Comparison of ENCODE assay signal across 13 mouse cellular contexts in the genomic region with DNA sequence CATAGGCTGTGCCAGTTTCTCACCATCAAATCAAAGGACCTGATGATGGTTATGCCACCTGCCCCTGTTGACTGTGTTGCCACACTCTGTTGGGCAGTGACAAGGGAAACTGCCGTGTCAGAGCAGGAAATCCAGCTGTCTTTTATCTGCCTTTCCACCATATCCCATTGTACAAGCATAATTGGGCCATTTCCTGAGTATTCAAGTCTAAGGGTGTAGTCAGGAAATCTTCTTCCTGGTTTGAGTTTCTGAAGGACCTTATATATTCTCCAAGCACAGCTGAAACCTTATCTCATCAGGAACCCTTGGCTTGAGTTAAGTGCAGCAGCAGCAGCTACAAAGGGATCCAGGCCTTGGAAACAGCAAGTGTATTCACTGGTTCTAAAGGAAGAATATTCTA.
DNase-seq lines count a peak whose midpoint lies in the region; ATAC-seq and TF ChIP-seq lines count a peak whose summit lies in the region.
"Had no signal": no experiment of that assay in that cellular context is flagged by ENCODE, and none has a peak within 500 bp of the region (broad histone marks: within the 10 kb centered on the region; RNA-seq: fewer than 3 reads in every experiment).

No protein-coding gene starts in this region.

- no peaks in the 10 kb centered on the region; the same call in 1 of the 2 replicates for H3K27me3 ChIP-seq in kidney, adult 2 months (replicated peaks; ENCODE audit: control insufficient read depth, insufficient read depth, low read length)
- no peaks in the 10 kb centered on the region for H3K27me3 ChIP-seq in kidney, embryonic 15.5 days
- H3K27me3 ChIP-seq in heart, embryonic 13.5 days (replicated peaks), result no peaks in the 10 kb centered on the region
- H3K27me3 ChIP-seq in hindbrain, embryonic 10.5 days (ENCODE audit: insufficient read depth, poor library complexity, severe bottlenecking), result no peaks in the 10 kb centered on the region
- no peaks in the 10 kb centered on the region for H3K27me3 ChIP-seq in hindbrain, embryonic 13.5 days
- H3K27me3 ChIP-seq: CH12.LX had no signal

- no peak overlapping the region for H3K9ac ChIP-seq in kidney, embryonic 15.5 days
- no peak overlapping the region for H3K9ac ChIP-seq in heart, embryonic 13.5 days
- no peak overlapping the region for H3K9ac ChIP-seq in hindbrain, embryonic 13.5 days

- no peak overlapping the region for H3K27ac ChIP-seq in kidney, adult 2 months (ENCODE audit: insufficient read depth, low read depth, low read length)
- no peak overlapping the region for H3K27ac ChIP-seq in kidney, embryonic 15.5 days
- H3K27ac ChIP-seq in heart, embryonic 13.5 days (replicated peaks), result peak overlapping the region; percentile 71; the same call in 1 of the 2 replicates
- H3K27ac ChIP-seq in hindbrain, embryonic 10.5 days, result no peak overlapping the region
- H3K27ac ChIP-seq in hindbrain, embryonic 13.5 days, result no peak overlapping the region
- H3K27ac ChIP-seq: stomach, postnatal 0 days had no signal

- no peaks in the 10 kb centered on the region for H3K9me3 ChIP-seq in kidney, embryonic 15.5 days (replicated peaks)
- no peaks in the 10 kb centered on the region for H3K9me3 ChIP-seq in heart, embryonic 13.5 days
- H3K9me3 ChIP-seq in hindbrain, embryonic 10.5 days, result no peaks in the 10 kb centered on the region
- no peaks in the 10 kb centered on the region for H3K9me3 ChIP-seq in hindbrain, embryonic 13.5 days

- H3K36me3 ChIP-seq in kidney, adult 2 months (ENCODE audit: control insufficient read depth, insufficient read depth, low read length), result no peaks in the 10 kb centered on the region; the same call in 1 of the 2 replicates
- peaks cover 15% of the 10 kb centered on the region; the same call in 1 of the 2 replicates for H3K36me3 ChIP-seq in kidney, embryonic 15.5 days
- peaks cover 18% of the 10 kb centered on the region for H3K36me3 ChIP-seq in heart, embryonic 13.5 days
- H3K36me3 ChIP-seq in hindbrain, embryonic 10.5 days, result peaks cover 21% of the 10 kb centered on the region
- peaks cover 43% of the 10 kb centered on the region for H3K36me3 ChIP-seq in hindbrain, embryonic 13.5 days

- no peak for ATAC-seq in kidney, embryonic 15.5 days (replicated peaks; ENCODE audit: low FRiP score)
- no peak for ATAC-seq in heart, embryonic 13.5 days (ENCODE audit: extremely low read depth, insufficient number of reproducible peaks, low FRiP score, low TSS enrichment)
- ATAC-seq in hindbrain, embryonic 13.5 days (ENCODE audit: low FRiP score), result no peak
- ATAC-seq: forebrain, embryonic 14.5 days had no signal

- 64% methylated on average over 1 of the region's 1 CpGs for WGBS in kidney, adult 2 months
- WGBS in kidney, embryonic 15.5 days, result 56% methylated on average over 1 of the region's 1 CpGs
- 48% methylated on average over 1 of the region's 1 CpGs for WGBS in heart, embryonic 13.5 days
- 78% methylated on average over 1 of the region's 1 CpGs for WGBS in hindbrain, embryonic 10.5 days
- WGBS in hindbrain, embryonic 13.5 days, result 60% methylated on average over 1 of the region's 1 CpGs

- H3K4me3 ChIP-seq in kidney, adult 2 months (ENCODE audit: insufficient read depth, low read depth, low read length), result no peak overlapping the region
- H3K4me3 ChIP-seq in kidney, embryonic 15.5 days (replicated peaks), result no peak overlapping the region
- no peak overlapping the region for H3K4me3 ChIP-seq in heart, embryonic 13.5 days
- no peak overlapping the region for H3K4me3 ChIP-seq in hindbrain, embryonic 10.5 days
- no peak overlapping the region for H3K4me3 ChIP-seq in hindbrain, embryonic 13.5 days
- H3K4me3 ChIP-seq: myocyte had no signal

- no peak overlapping the region for H3K4me2 ChIP-seq in kidney, embryonic 15.5 days
- H3K4me2 ChIP-seq in heart, embryonic 13.5 days, result no peak overlapping the region
- H3K4me2 ChIP-seq in hindbrain, embryonic 13.5 days, result no peak overlapping the region

- 0 out of 2 replicates have a peak, but pooled peaks cover 3% of the 10 kb centered on the region for H3K4me1 ChIP-seq in kidney, adult 2 months (ENCODE audit: control insufficient read depth, insufficient read depth, low read length)
- no peaks in the 10 kb centered on the region for H3K4me1 ChIP-seq in kidney, embryonic 15.5 days
- H3K4me1 ChIP-seq in heart, embryonic 13.5 days, result peaks cover 22% of the 10 kb centered on the region
- H3K4me1 ChIP-seq in hindbrain, embryonic 10.5 days (replicated peaks), result no peaks in the 10 kb centered on the region
- no peaks in the 10 kb centered on the region for H3K4me1 ChIP-seq in hindbrain, embryonic 13.5 days (replicated peaks)

- peak; percentile 36 for DNase-seq in kidney, adult 2 months
- DNase-seq in R1 (ENCODE audit: low read depth, low spot score), result peak; percentile 72
- DNase-seq in lung, postnatal 10 days, result peak; percentile 42
- DNase-seq in hindbrain, embryonic 10.5 days (ENCODE audit: low spot score), result no peak
- DNase-seq: cerebellum, adult 9-11 months; gastrocnemius, postnatal 25 days had no signal

- TF ChIP-seq CTCF in kidney, adult 2 months (conservative IDR thresholded peaks at IDR 0.05; ENCODE audit: insufficient read depth, insufficient read length, low read depth, low read length), result no peak

- no peak for TF ChIP-seq POLR2A in kidney, adult 2 months (IDR thresholded peaks at IDR 0.05; ENCODE audit: low read depth, low read length)
